ENCODE assay signal across 8 mouse cellular contexts in genomic region chr11:62539089-62539890, GRCm38 (mm10). TPM values are rescaled to one million over a fixed set of nuclear protein-coding genes. Genes with fewer than 3 reads are reported as not detected.
DNase-seq lines count a peak whose midpoint lies in the region; ATAC-seq and TF ChIP-seq lines count a peak whose summit lies in the region.

Cenpv (minus strand) TSS chr11:62539261.

- H3K27me3 ChIP-seq in embryonic facial prominence, embryonic 15.5 days = peaks cover 10% of the 10 kb centered on the region
- peaks cover 13% of the 10 kb centered on the region for H3K27me3 ChIP-seq in limb, embryonic 13.5 days
- no peaks in the 10 kb centered on the region for H3K27me3 ChIP-seq in midbrain, embryonic 14.5 days (ENCODE audit: control insufficient read depth, insufficient read depth, low read length)
- H3K27me3 ChIP-seq in spleen, adult 2 months (ENCODE audit: control insufficient read depth, insufficient read depth, low read length) = peaks cover 10% of the 10 kb centered on the region; the same call in 1 of the 2 replicates

- H3K4me1 ChIP-seq in embryonic facial prominence, embryonic 15.5 days = peaks cover 9% of the 10 kb centered on the region; the same call in 1 of the 2 replicates
- H3K4me1 ChIP-seq in limb, embryonic 13.5 days = peaks cover 16% of the 10 kb centered on the region; the same call in 1 of the 2 replicates
- peaks cover 15% of the 10 kb centered on the region for H3K4me1 ChIP-seq in midbrain, embryonic 14.5 days (ENCODE audit: control insufficient read depth, insufficient read depth, low read length)
- H3K4me1 ChIP-seq in spleen, adult 2 months (ENCODE audit: control insufficient read depth, insufficient read depth, insufficient read length) = peaks cover 4% of the 10 kb centered on the region

- 3% methylated on average over 57 of the region's 57 CpGs for WGBS in embryonic facial prominence, embryonic 15.5 days
- WGBS in limb, embryonic 13.5 days = 6% methylated on average over 51 of the region's 57 CpGs
- 7% methylated on average over 50 of the region's 57 CpGs for WGBS in midbrain, embryonic 14.5 days
- 6% methylated on average over 55 of the region's 57 CpGs for WGBS in spleen, adult 2 months

- no peak for TF ChIP-seq CTCF in spleen, adult 2 months (IDR thresholded peaks at IDR 0.05; ENCODE audit: extremely low read depth, insufficient read depth, insufficient read length, insufficient replicate concordance)

- ATAC-seq in embryonic facial prominence, embryonic 15.5 days (ENCODE audit: insufficient number of reproducible peaks, low FRiP score, low TSS enrichment, low read depth) = peak; percentile 64
- peak; percentile 16; the same call in 1 of the 2 replicates for ATAC-seq in limb, embryonic 13.5 days (ENCODE audit: low FRiP score, low read depth)
- ATAC-seq in midbrain, embryonic 14.5 days (ENCODE audit: low FRiP score, low TSS enrichment) = peak; percentile 68; the same call in 1 of the 2 replicates

- no peak for TF ChIP-seq POLR2A in spleen, adult 2 months (IDR thresholded peaks at IDR 0.05; ENCODE audit: low read depth, low read length)

- H3K9ac ChIP-seq in embryonic facial prominence, embryonic 15.5 days = peak within 1 kb of the TSS; percentile 82
- peak within 1 kb of the TSS; percentile 90 for H3K9ac ChIP-seq in limb, embryonic 13.5 days
- H3K9ac ChIP-seq in midbrain, embryonic 14.5 days (replicated peaks; ENCODE audit: low read length) = peak within 1 kb of the TSS; percentile 93

- H3K9me3 ChIP-seq in embryonic facial prominence, embryonic 15.5 days (replicated peaks) = no peaks in the 10 kb centered on the region
- no peaks in the 10 kb centered on the region for H3K9me3 ChIP-seq in limb, embryonic 13.5 days
- no peaks in the 10 kb centered on the region for H3K9me3 ChIP-seq in midbrain, embryonic 14.5 days (ENCODE audit: control insufficient read depth, low read length)

- peak within 1 kb of the TSS; percentile 93 for H3K4me2 ChIP-seq in embryonic facial prominence, embryonic 15.5 days (replicated peaks)
- H3K4me2 ChIP-seq in limb, embryonic 13.5 days (replicated peaks) = peak within 1 kb of the TSS; percentile 91
- H3K4me2 ChIP-seq in midbrain, embryonic 14.5 days (ENCODE audit: low read length) = peak within 1 kb of the TSS; percentile 85

- peak; percentile 71 for DNase-seq in 416B (ENCODE audit: low read depth)
- DNase-seq in adrenal gland, postnatal 4 days (ENCODE audit: low spot score in 2 of 2) = peak; percentile 56 to 59
- DNase-seq in heart, adult 9 months (ENCODE audit: low spot score in 2 of 2) = peak; percentile 67 to 68
- DNase-seq in kidney, adult 9 months = peak; percentile 72
- peak; percentile 90 for DNase-seq in midbrain, embryonic 14.5 days
- peak in 1 of 2 experiments; percentile 58 for DNase-seq in spleen, adult 2 months (ENCODE audit: low read depth in 1 of 2, low spot score in 2 of 2)

- peak within 1 kb of the TSS; percentile 73 for H3K4me3 ChIP-seq in embryonic facial prominence, embryonic 15.5 days (replicated peaks)
- H3K4me3 ChIP-seq in limb, embryonic 13.5 days = peak within 1 kb of the TSS; percentile 75
- peak within 1 kb of the TSS; percentile 81 for H3K4me3 ChIP-seq in midbrain, embryonic 14.5 days (replicated peaks; ENCODE audit: low read depth, low read length)
- peak within 1 kb of the TSS; percentile 72 for H3K4me3 ChIP-seq in spleen, adult 2 months (ENCODE audit: extremely low read depth, insufficient read depth, insufficient read length)

- no peaks in the 10 kb centered on the region for H3K36me3 ChIP-seq in embryonic facial prominence, embryonic 15.5 days
- H3K36me3 ChIP-seq in limb, embryonic 13.5 days = no peaks in the 10 kb centered on the region
- H3K36me3 ChIP-seq in midbrain, embryonic 14.5 days (ENCODE audit: control insufficient read depth, insufficient read depth, low read length) = peaks cover 1% of the 10 kb centered on the region; the same call in 1 of the 2 replicates
- no peaks in the 10 kb centered on the region for H3K36me3 ChIP-seq in spleen, adult 2 months (ENCODE audit: control insufficient read depth, insufficient read depth, low read length)

- H3K27ac ChIP-seq in embryonic facial prominence, embryonic 15.5 days (replicated peaks) = peak within 1 kb of the TSS; percentile 48; the same call in 1 of the 2 replicates
- no peak within 1 kb of the TSS; the same call in 1 of the 2 replicates for H3K27ac ChIP-seq in limb, embryonic 13.5 days
- peak within 1 kb of the TSS; percentile 86 for H3K27ac ChIP-seq in midbrain, embryonic 14.5 days (replicated peaks; ENCODE audit: low read depth, low read length)
- H3K27ac ChIP-seq in spleen, adult 2 months (ENCODE audit: insufficient read depth, low read length) = peak within 1 kb of the TSS; percentile 24; the same call in 1 of the 2 replicates

RNA-seq across cellular contexts. Expression of gene Cenpv, which starts in this region (rescaled TPM):
- 10 to 100 TPM; 40.6 to 44.0 TPM for total RNA-seq in adrenal gland, postnatal 4 days (2021)
- polyA plus RNA-seq in embryonic facial prominence, embryonic 15.5 days (2015; fragmentation: Nextera tagmentation; extraction: Ambion mirVana) = 29.0 and 32.0 TPM in 2 replicates
- polyA plus RNA-seq in limb, embryonic 13.5 days (2015; fragmentation: Nextera tagmentation; extraction: Ambion mirVana) = 23.6 and 26.8 TPM in 2 replicates
- 72.2 and 89.3 TPM in 2 replicates for polyA plus RNA-seq in midbrain, embryonic 14.5 days (2014; fragmentation: Nextera tagmentation; extraction: Ambion mirVana)
- polyA plus RNA-seq in spleen, adult 2 months (2012; rRNA removed) = 8.5 and 9.4 TPM in 2 replicates

Comparison
In these comparisons a context has a peak if more than half of its experiments do, and no peak if none do; other contexts are left out.
1. ATAC-seq: peak in every context shown above with its lines; median percentile 68 in midbrain, embryonic 14.5 days; 64 in embryonic facial prominence, embryonic 15.5 days; 16 in limb, embryonic 13.5 days.